Mouse (Mus musculus): ENCODE measurements at regions not wholly inside any gene's neighbourhood (a gene's known extent, or its start where the extent isn't known, plus 50 kb on each side); places are given as distances from the start of the nearest gene placed in this dataset.

DNA sequence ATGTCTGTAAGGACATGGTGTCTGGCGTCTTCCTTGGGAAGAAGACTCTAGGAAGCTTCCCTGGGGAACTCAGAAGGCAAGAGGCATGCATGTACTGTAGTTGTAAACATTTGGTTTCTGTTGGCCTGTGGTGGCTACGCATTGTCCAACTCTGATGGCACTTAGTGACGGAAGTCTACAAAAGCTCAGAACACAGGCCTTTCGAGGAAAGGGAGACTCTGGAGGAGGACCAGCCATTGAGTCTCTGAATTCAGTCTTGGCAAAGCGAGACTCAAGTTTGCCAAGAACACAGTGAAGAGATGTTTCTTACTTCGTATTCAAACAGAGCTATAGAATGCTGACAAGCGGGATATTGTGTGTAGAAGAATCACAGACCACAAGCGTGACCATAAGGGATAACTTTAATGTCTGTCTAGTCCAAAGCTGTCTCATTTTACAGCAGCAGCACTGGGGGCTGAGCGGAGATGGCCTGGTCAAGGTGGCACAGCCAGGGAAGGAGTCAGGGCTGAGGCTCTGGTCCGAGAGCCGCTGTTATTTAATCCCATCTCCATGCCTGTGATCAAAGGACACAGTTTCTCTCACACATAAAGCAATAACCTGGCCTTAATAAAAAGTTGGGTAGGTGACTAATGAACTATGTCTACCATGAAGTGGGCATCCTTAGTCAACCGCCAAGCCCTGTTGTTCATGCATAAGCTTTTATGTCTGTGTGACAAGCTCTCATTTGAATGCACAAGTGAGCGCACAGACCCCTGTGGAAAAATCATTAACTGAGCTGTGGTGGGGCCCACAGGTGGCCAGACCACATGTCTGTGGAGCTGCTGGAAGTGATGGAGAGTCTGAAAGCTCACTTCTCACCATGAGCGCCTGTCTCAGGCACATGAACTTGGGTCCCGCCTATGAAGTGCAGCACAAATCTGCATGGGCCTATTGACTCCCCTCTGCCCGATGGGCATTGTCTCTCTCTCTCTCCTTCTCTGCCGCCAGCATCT is 239.4 kb upstream of the Sall1 start:
- TF ChIP-seq POLR2A (IDR thresholded peaks at IDR 0.05; ENCODE audit: insufficient read depth, low read depth, low read length) = no peak
- no peak for TF ChIP-seq CTCF (IDR thresholded peaks at IDR 0.05)
- no peak for TF ChIP-seq EP300 (IDR thresholded peaks at IDR 0.05; ENCODE audit: insufficient read depth, low read depth, low read length)
